Mouse (Mus musculus) adipose tissue, adult 10 weeks (tissue): Measurements from ENCODE around the gene Fv1. TPM values are rescaled to one million over a fixed set of nuclear protein-coding genes. Genes with fewer than 3 reads are reported as not detected.

Experiments used
- polyA plus RNA-seq: library from polyadenylated mRNA; stranded (reverse); fragments of 350-450 nt; fragmentation: Illumina TruSeq; extraction: RNeasy Lipid Tissue Mini Kit (QIAGEN cat#74804); gene quantifications from one replicate; pipeline ENCODE4 v1.2.3, GENCODE M21; 2014; ENCODE audit warnings: low read depth, low replicate concordance

Gene Fv1
- 5.2 TPM for polyA plus RNA-seq

DNA sequence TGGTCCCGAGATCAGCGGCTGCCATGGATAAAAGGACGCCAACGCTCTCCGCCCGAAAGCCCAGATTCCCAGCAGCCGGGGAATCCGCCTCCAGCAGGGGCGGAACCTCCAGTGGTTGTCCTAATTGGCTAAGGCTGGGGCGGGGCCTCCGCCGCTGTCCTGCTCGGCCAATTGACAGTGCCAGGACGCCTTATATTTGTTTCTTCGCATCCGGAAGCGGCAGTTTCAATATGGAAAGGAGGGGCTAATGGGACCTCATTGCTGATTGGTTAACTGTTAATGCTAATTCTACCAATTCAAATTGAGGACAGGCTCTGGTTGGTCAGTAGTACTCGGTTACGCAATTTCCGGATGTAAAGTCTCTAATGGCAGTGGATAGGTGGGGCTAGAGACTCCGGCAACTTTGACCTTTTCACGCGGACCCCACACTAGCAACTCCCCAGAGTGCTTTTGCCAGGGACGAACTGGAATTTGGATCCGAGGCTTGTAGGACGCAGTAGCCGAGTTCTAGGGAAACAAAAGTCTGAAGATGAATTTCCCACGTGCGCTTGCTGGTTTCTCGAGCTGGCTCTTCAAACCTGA, at the start of gene Fv1, which contains the start of gene Miip:
Gene Fv1 (plus strand): TSS at position 530 of the 582 bp plus-strand sequence.
Gene Miip (minus strand): TSS at position 367 of the 582 bp plus-strand sequence.

DNA sequence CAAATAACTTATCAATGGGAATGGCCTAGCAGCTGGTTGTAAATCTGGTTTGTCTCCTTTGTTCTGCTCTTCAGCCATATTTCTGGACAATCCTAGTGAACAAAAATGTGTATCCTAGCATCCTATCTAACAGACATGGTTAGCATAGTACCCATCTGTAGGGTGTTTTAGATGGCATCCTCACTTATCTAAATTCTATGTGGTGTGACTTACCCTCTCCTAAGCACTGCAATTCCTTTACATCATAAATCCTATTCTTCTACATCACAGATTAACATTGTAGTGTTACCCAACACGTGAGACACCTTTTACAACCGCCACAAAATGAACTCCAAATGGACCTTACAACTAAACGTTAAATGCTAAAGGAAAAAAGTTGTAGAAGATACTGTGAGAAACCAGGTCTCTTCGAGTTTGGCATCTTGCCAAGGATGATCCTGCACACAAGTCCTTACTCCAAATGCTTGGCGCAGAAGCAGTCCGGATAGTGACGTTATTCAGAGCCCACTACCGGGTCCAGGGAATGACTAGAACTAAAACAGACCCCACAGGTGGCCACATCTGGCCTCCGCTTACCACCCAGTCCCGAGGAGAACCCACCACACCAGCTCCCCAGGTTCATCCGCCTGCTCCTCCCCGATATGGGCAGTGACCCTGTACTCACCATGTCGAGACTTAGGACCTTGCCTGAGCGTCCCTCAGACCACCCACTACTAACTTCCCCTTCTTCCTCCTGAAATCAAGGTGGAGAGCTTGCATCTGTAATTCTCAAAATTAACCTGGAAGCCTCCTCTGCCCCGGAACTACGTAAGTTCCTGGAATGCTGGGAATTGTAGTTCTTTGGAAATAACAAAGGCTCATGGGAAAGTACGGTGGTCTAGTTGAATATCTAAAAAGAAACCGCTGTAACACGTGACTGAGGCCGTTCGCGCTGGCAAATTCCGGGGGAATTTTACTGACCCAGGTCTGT, 20.9 kb upstream of the Fv1 start, which contains the start of gene Zfp933:
Gene Zfp933 (minus strand): TSS at position 753 of the 970 bp plus-strand sequence.

GRCm38 (mm10) chr4:147904313-147905089, 35.7 kb downstream of the Fv1 start, which contains the start of gene Mfn2:
Gene Mfn2 (minus strand): TSS chr4:147904704.

Other genes starting within 250 kb of the Fv1 start
- 5.0 TPM for gene Zfp979, start 226.5 kb upstream of the Fv1 start, polyA plus RNA-seq
- gene Zfp534, start 166.4 kb upstream of the Fv1 start, polyA plus RNA-seq = not detected
- gene Zfp984, start 59.2 kb upstream of the Fv1 start, polyA plus RNA-seq = 12.5 TPM
- 8.4 TPM for gene Zfp933, start 20.6 kb upstream of the Fv1 start, polyA plus RNA-seq
- gene Miip, start 163 bp upstream of the Fv1 start, polyA plus RNA-seq = 29.2 TPM
- gene Mfn2, start 35.7 kb downstream of the Fv1 start, polyA plus RNA-seq = 58.7 TPM
- gene Plod1, start 67.8 kb downstream of the Fv1 start, polyA plus RNA-seq = 41.0 TPM
- 34.5 TPM for gene 2510039O18Rik, start 71.9 kb downstream of the Fv1 start, polyA plus RNA-seq
- gene Nppb, start 116.8 kb downstream of the Fv1 start, polyA plus RNA-seq = not detected
- gene Nppa, start 131.7 kb downstream of the Fv1 start, polyA plus RNA-seq = not detected
- gene Clcn6, start 169.8 kb downstream of the Fv1 start, polyA plus RNA-seq = 10.7 TPM
- gene Mthfr, start 170.1 kb downstream of the Fv1 start, polyA plus RNA-seq = 38.7 TPM
- gene Agtrap, start 219.1 kb downstream of the Fv1 start, polyA plus RNA-seq = 29.2 TPM